Mouse (Mus musculus) left cerebral cortex, postnatal 10 days (tissue): ENCODE data around the gene Dact1. TPM values are rescaled to one million over a fixed set of nuclear protein-coding genes. Genes with fewer than 3 reads are reported as not detected.

Experiments used
- total RNA-seq, 2 experiments: library from RNA; stranded (reverse); gene quantifications; 2 replicates each; pipeline ENCODE4 v1.2.3; 2021

Gene Dact1
- total RNA-seq, 2 experiments from 2014 or later, result 20.4 to 23.4 TPM

Other genes with a start within 250 kb of the Dact1 start
- gene Tomm20l, start 198.5 kb upstream of the Dact1 start, total RNA-seq, result not detected
- gene Timm9, start 173.2 kb upstream of the Dact1 start, total RNA-seq, result 10 to 100 TPM; 64.8 to 74.0 TPM
- 1 to 10 TPM; 5.7 to 6.6 TPM for gene 2700049A03Rik, start 173.0 kb upstream of the Dact1 start, total RNA-seq